In genomic region chr9:21031251-21031895, GRCm38 (mm10) we compare ENCODE assay signal across 8 mouse cellular contexts. TPM values are rescaled to one million over a fixed set of nuclear protein-coding genes. Genes with fewer than 3 reads are reported as not detected.
DNase-seq lines count a peak whose midpoint lies in the region; ATAC-seq and TF ChIP-seq lines count a peak whose summit lies in the region.

No protein-coding gene starts in this region.

- peaks cover 45% of the 10 kb centered on the region for H3K4me1 ChIP-seq in hindbrain, embryonic 16.5 days (ENCODE audit: control insufficient read depth, insufficient read depth, low read depth, low read length)
- H3K4me1 ChIP-seq in megakaryocyte, embryonic 14.5 days: peaks cover 92% of the 10 kb centered on the region
- H3K4me1 ChIP-seq in small intestine, adult 2 months (ENCODE audit: control insufficient read depth, insufficient read depth, insufficient read length, low read length): peaks cover 27% of the 10 kb centered on the region

- H3K27ac ChIP-seq in hindbrain, embryonic 16.5 days (ENCODE audit: low read depth, low read length): peak overlapping the region; percentile 41; the same call in 1 of the 2 replicates
- peak overlapping the region; percentile 77 for H3K27ac ChIP-seq in small intestine, adult 2 months (ENCODE audit: insufficient read depth, low read depth, low read length)

- peak overlapping the region; percentile 74 for H3K9ac ChIP-seq in hindbrain, embryonic 16.5 days (ENCODE audit: low read depth, low read length)

- H3K4me3 ChIP-seq in hindbrain, embryonic 16.5 days (ENCODE audit: low read length): peak overlapping the region; percentile 60
- H3K4me3 ChIP-seq in megakaryocyte, embryonic 14.5 days (replicated peaks): peak overlapping the region; percentile 94
- peak overlapping the region; percentile 64 for H3K4me3 ChIP-seq in small intestine, adult 2 months (ENCODE audit: low read depth, low read length)

- whole genome bisulfite sequencing in hindbrain, embryonic 16.5 days: 0% methylated on average over 36 of the region's 36 CpGs
- WGBS in small intestine, adult 2 months: under 1% methylated on average over 36 of the region's 36 CpGs

- H3K36me3 ChIP-seq in hindbrain, embryonic 16.5 days (ENCODE audit: control insufficient read depth, insufficient read depth, low read length): no peaks in the 10 kb centered on the region
- H3K36me3 ChIP-seq in megakaryocyte, embryonic 14.5 days (replicated peaks; ENCODE audit: low read length): peaks cover 16% of the 10 kb centered on the region
- H3K36me3 ChIP-seq in small intestine, adult 2 months (ENCODE audit: control insufficient read depth, insufficient read depth, low read length): no peaks in the 10 kb centered on the region

- no peaks in the 10 kb centered on the region for H3K9me3 ChIP-seq in hindbrain, embryonic 16.5 days (ENCODE audit: control insufficient read depth, low read length)
- no peaks in the 10 kb centered on the region for H3K9me3 ChIP-seq in megakaryocyte, embryonic 14.5 days

- no peak for TF ChIP-seq POLR2A in small intestine, adult 2 months (IDR thresholded peaks at IDR 0.05; ENCODE audit: low read depth, low read length)

- H3K4me2 ChIP-seq in hindbrain, embryonic 16.5 days (ENCODE audit: low read length): peak overlapping the region; percentile 98

- peaks cover 50% of the 10 kb centered on the region for H3K27me3 ChIP-seq in hindbrain, embryonic 16.5 days (replicated peaks; ENCODE audit: control insufficient read depth, insufficient read depth, low read length)
- peaks cover 61% of the 10 kb centered on the region for H3K27me3 ChIP-seq in megakaryocyte, embryonic 14.5 days (replicated peaks)
- peaks cover 32% of the 10 kb centered on the region for H3K27me3 ChIP-seq in small intestine, adult 2 months (ENCODE audit: control insufficient read depth, insufficient read depth, low read length)

- peak; percentile 31 to 34 for DNase-seq in cerebellum, adult 18-20 months
- DNase-seq in cerebellum, adult 11 months: no peak
- peak; percentile 69 for DNase-seq in gastrocnemius, adult 18-20 months (ENCODE audit: low spot score)
- peak; percentile 87 for DNase-seq in left cerebral cortex, adult 9 months (ENCODE audit: low spot score in 2 of 2)

- TF ChIP-seq CTCF in small intestine, adult 2 months (IDR thresholded peaks at IDR 0.05; ENCODE audit: extremely low read depth, insufficient read length, insufficient replicate concordance, low read depth, low read length): no peak

- peak; percentile 19 for ATAC-seq in common myeloid progenitor, adult 5-6 weeks (replicated peaks; ENCODE audit: low read depth, poor library complexity, severe bottlenecking)
- peak; percentile 73 for ATAC-seq in hindbrain, embryonic 16.5 days

RNA-seq across cellular contexts. Expression of gene Icam5, which starts 0.5 kb away (rescaled TPM):
- total RNA-seq in common myeloid progenitor, adult 5-6 weeks (2017): not detected in 2 replicates
- not detected for total RNA-seq in gastrocnemius, adult 18-20 months (2021)
- polyA plus RNA-seq in hindbrain, embryonic 16.5 days (2015; fragmentation: Nextera tagmentation; extraction: Ambion mirVana): 2.8 and 3.2 TPM in 2 replicates
- polyA plus RNA-seq in megakaryocyte, embryonic 14.5 days (2012; ENCODE audit: insufficient read depth, low replicate concordance): 3.0 and 9.9 TPM in 2 replicates
- polyA plus RNA-seq in small intestine, adult 2 months (2012; rRNA removed): 0.11 TPM in 2 replicates

RNA-seq across cellular contexts. Expression of gene Icam4, which starts 2.2 kb away (rescaled TPM):
- 11.5 and 28.9 TPM in 2 replicates for total RNA-seq in common myeloid progenitor, adult 5-6 weeks (2017)
- total RNA-seq in gastrocnemius, adult 18-20 months (2021): 1 to 10 TPM; 1.4 to 2.8 TPM
- 0.27 and 0.29 TPM in 2 replicates for polyA plus RNA-seq in hindbrain, embryonic 16.5 days (2015; fragmentation: Nextera tagmentation; extraction: Ambion mirVana)
- 5.3 and 7.9 TPM in 2 replicates for polyA plus RNA-seq in megakaryocyte, embryonic 14.5 days (2012; ENCODE audit: insufficient read depth, low replicate concordance)
- 0.32 and 0.37 TPM in 2 replicates for polyA plus RNA-seq in small intestine, adult 2 months (2012; rRNA removed)

RNA-seq across cellular contexts. Expression of gene Icam1, which starts 15.6 kb away (rescaled TPM):
- total RNA-seq in common myeloid progenitor, adult 5-6 weeks (2017): 9.1 and 14.8 TPM in 2 replicates
- 1 to 10 TPM; 1.6 to 3.0 TPM for total RNA-seq in gastrocnemius, adult 18-20 months (2021)
- 3.4 and 5.3 TPM in 2 replicates for polyA plus RNA-seq in hindbrain, embryonic 16.5 days (2015; fragmentation: Nextera tagmentation; extraction: Ambion mirVana)
- 8.8 and 10.8 TPM in 2 replicates for polyA plus RNA-seq in megakaryocyte, embryonic 14.5 days (2012; ENCODE audit: insufficient read depth, low replicate concordance)
- 6.8 and 9.4 TPM in 2 replicates for polyA plus RNA-seq in small intestine, adult 2 months (2012; rRNA removed)

RNA-seq across cellular contexts. Expression of gene Mrpl4, which starts 28.8 kb away (rescaled TPM):
- total RNA-seq in common myeloid progenitor, adult 5-6 weeks (2017): 33.0 and 35.8 TPM in 2 replicates
- total RNA-seq in gastrocnemius, adult 18-20 months (2021): 10 to 100 TPM; 57.9 to 58.8 TPM
- polyA plus RNA-seq in hindbrain, embryonic 16.5 days (2015; fragmentation: Nextera tagmentation; extraction: Ambion mirVana): 112 and 114 TPM in 2 replicates
- polyA plus RNA-seq in megakaryocyte, embryonic 14.5 days (2012; ENCODE audit: insufficient read depth, low replicate concordance): 62.4 and 63.4 TPM in 2 replicates
- polyA plus RNA-seq in small intestine, adult 2 months (2012; rRNA removed): 81.8 and 143 TPM in 2 replicates

RNA-seq across cellular contexts. Expression of gene Zglp1, which starts 35.5 kb away (rescaled TPM):
- 1.7 TPM in 1 of 2 replicates, not detected in the other for total RNA-seq in common myeloid progenitor, adult 5-6 weeks (2017)
- not detected for total RNA-seq in gastrocnemius, adult 18-20 months (2021)
- 1.5 and 2.1 TPM in 2 replicates for polyA plus RNA-seq in hindbrain, embryonic 16.5 days (2015; fragmentation: Nextera tagmentation; extraction: Ambion mirVana)
- polyA plus RNA-seq in megakaryocyte, embryonic 14.5 days (2012; ENCODE audit: insufficient read depth, low replicate concordance): 3.6 TPM in 1 of 2 replicates, not detected in the other
- polyA plus RNA-seq in small intestine, adult 2 months (2012; rRNA removed): 0.80 TPM in 1 of 2 replicates, not detected in the other
